Mouse (Mus musculus) cortical plate, adult 2 months (tissue): ENCODE results near the gene Mms19.

Experiments
- CTCF ChIP-seq: fragments of 200-500 bp; IDR thresholded peaks from 2 replicates; pipeline ENCODE4 v1.5.1; 2011; ENCODE audit warnings: mild to moderate bottlenecking, control low read depth, low read length; ENCODE audit not compliant: insufficient read depth; ENCODE audit errors: extremely low read depth
- POLR2A ChIP-seq: fragments of 200-500 bp; IDR thresholded peaks from 2 replicates; pipeline ENCODE4 v1.6.1; 2011; ENCODE audit warnings: mild to moderate bottlenecking, low read length, control low read depth; ENCODE audit not compliant: insufficient read depth; ENCODE audit errors: extremely low read depth

- no peak for TF ChIP-seq CTCF
- TF ChIP-seq POLR2A, result no peak
These were observed 12.5 kb upstream of the Mms19 start for GRCm38 (mm10) chr19:41993484-41993883.
